Mouse (Mus musculus) bone marrow macrophage, adult 2 months (primary cell): ENCODE results near the gene Fam129a.

Experiments
- CTCF ChIP-seq: IDR thresholded peaks from 2 replicates; pipeline ENCODE4 v1.5.1; 2012; ENCODE audit warnings: low read depth, mild to moderate bottlenecking, low read length, moderate library complexity
- POLR2A ChIP-seq: IDR thresholded peaks from 2 replicates; pipeline ENCODE4 v1.6.1; 2012; ENCODE audit warnings: mild to moderate bottlenecking, low read depth, low read length, borderline replicate concordance

- TF ChIP-seq POLR2A: no peak
- no peak for TF ChIP-seq CTCF
These were observed 185.4 kb downstream of the Fam129a start for GRCm38 (mm10) chr1:151756425-151756728.
